Mouse (Mus musculus) cerebral cortex, adult 2 months (tissue): ENCODE data around the gene Ms4a6b.

Experiments
- WGBS: fragments of 180-500 bp; shearing (Covaris S2); methylation state at CpG from one replicate; pipeline ENCODE4 v1.1.7; 2018; 5-methylcytosine and 5-hydroxymethylcytosine counted together

Gene Ms4a6b

GRCm38 (mm10) chr19:11533888-11534445, 17.7 kb downstream of the Ms4a6b start:
- WGBS: 46% methylated on average over 2 of the region's 2 CpGs

- 32% methylated on average over 7 of the region's 7 CpGs for WGBS
Measured at GRCm38 (mm10) chr19:11536593-11536992, 20.3 kb downstream of the Ms4a6b start, which contains the start of gene Ms4a4d. Ms4a4d (plus strand) TSS chr19:11536801.

- WGBS: 41% methylated on average over 2 of the region's 2 CpGs
Measured at GRCm38 (mm10) chr19:11537336-11537735, 21.0 kb downstream of the Ms4a6b start.

- WGBS: 86% methylated on average over 1 of the region's 1 CpGs
Measured at GRCm38 (mm10) chr19:11540166-11540821, 24.0 kb downstream of the Ms4a6b start.

DNA sequence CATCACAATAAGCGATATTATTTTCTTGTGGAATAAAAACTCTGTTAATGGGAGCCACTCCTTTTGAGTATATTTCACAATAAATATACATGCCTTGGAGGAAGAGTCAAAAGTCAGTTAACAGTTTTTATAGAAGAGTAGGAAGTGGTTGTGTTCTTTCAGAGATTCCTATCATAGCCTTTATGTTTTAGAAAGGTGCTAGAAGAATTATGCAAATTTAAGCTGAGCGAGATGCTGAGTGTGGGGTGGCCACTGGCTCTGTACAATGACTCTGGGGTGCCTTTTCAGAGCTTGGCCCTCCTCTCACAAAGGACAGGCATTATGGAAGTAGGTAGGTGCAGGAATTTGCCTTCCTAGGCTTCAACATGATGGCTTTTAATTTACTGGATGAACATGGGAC, 28.1 kb downstream of the Ms4a6b start:
- WGBS: 84% methylated on average over 2 of the region's 2 CpGs

GRCm38 (mm10) chr19:11554726-11555125, 38.4 kb downstream of the Ms4a6b start:
- 87% methylated on average over 5 of the region's 5 CpGs for WGBS

GRCm38 (mm10) chr19:11574965-11575364, 58.7 kb downstream of the Ms4a6b start:
- 81% methylated on average over 8 of the region's 8 CpGs for WGBS
